Mouse (Mus musculus) left cerebral cortex, adult 6 months (tissue): ENCODE measurements around the gene Olfr560. TPM values are rescaled to one million over a fixed set of nuclear protein-coding genes. Genes with fewer than 3 reads are reported as not detected.

Experiments
- long read RNA-seq, 2 experiments: library from polyadenylated mRNA; unstranded; transcript quantifications; one replicate each; pipeline ENCODE4 v2.0.0; 2019 to 2020
- polyA plus RNA-seq: library from polyadenylated mRNA; unstranded; fragments of <200 nt; fragmentation: Nextera tagmentation; gene quantifications from 2 replicates; pipeline ENCODE4 v1.2.3, GENCODE M21; 2021

Gene Olfr560
- not detected in 2 replicates for polyA plus RNA-seq
- long read RNA-seq, experiment 1 = 0 reads
- long read RNA-seq, experiment 2 = 0 reads

GRCm38 (mm10) chr7:102759266-102759665 is at the start of gene Olfr560, which contains the start of gene Olfr78:
TSS of gene Olfr560 (minus strand) at chr7:102759366.
TSS of gene Olfr78 (minus strand) at chr7:102759471.

GRCm38 (mm10) chr7:102803180-102803579 is 44.0 kb upstream of the Olfr560 start, which contains the start of gene Olfr564:
TSS of gene Olfr564 (plus strand) at chr7:102803480.

GRCm38 (mm10) chr7:102770921-102771320 is 11.8 kb upstream of the Olfr560 start, which contains the start of gene Olfr561:
TSS of gene Olfr561 (plus strand) at chr7:102771221.

GRCm38 (mm10) chr7:102727391-102727790 is 31.8 kb downstream of the Olfr560 start, which contains the start of gene Olfr559:
TSS of gene Olfr559 (minus strand) at chr7:102727491.

GRCm38 (mm10) chr7:102718970-102719369 is 40.2 kb downstream of the Olfr560 start, which contains the start of gene Olfr33:
TSS of gene Olfr33 (minus strand) at chr7:102719070.

GRCm38 (mm10) chr7:102701915-102702314 is 57.3 kb downstream of the Olfr560 start, which contains the start of gene Olfr558:
TSS of gene Olfr558 (plus strand) at chr7:102702215.

Other genes with a start within 250 kb of the Olfr560 start
- not detected in 2 replicates for gene Olfr547, start 224.6 kb downstream of the Olfr560 start, polyA plus RNA-seq
- gene Olfr548-ps1, start 218.5 kb downstream of the Olfr560 start, polyA plus RNA-seq = not detected in 2 replicates
- gene Olfr549, start 209.5 kb downstream of the Olfr560 start, polyA plus RNA-seq = not detected in 2 replicates
- 0.11 and 0.68 TPM in 2 replicates for gene Trim21, start 193.9 kb downstream of the Olfr560 start, polyA plus RNA-seq
- gene Olfr550, start 187.9 kb downstream of the Olfr560 start, polyA plus RNA-seq = 0.20 TPM in 1 of 2 replicates, not detected in the other
- 0.01 TPM in 1 of 2 replicates, not detected in the other for gene Olfr551, start 167.5 kb downstream of the Olfr560 start, polyA plus RNA-seq
- not detected in 2 replicates for gene Olfr552, start 161.6 kb downstream of the Olfr560 start, polyA plus RNA-seq
- not detected in 2 replicates for gene Olfr553, start 141.1 kb downstream of the Olfr560 start, polyA plus RNA-seq
- gene Olfr554, start 120.9 kb downstream of the Olfr560 start, polyA plus RNA-seq = not detected in 2 replicates
- gene Olfr555, start 100.5 kb downstream of the Olfr560 start, polyA plus RNA-seq = not detected in 2 replicates
- not detected in 2 replicates for gene Olfr556, start 94.5 kb downstream of the Olfr560 start, polyA plus RNA-seq
- gene Trim68, start 72.0 kb downstream of the Olfr560 start, polyA plus RNA-seq = 3.1 TPM in 2 replicates
- not detected in 2 replicates for gene Olfr557, start 63.5 kb downstream of the Olfr560 start, polyA plus RNA-seq
- not detected in 2 replicates for gene Olfr558, start 57.2 kb downstream of the Olfr560 start, polyA plus RNA-seq
- gene Olfr33, start 40.3 kb downstream of the Olfr560 start, polyA plus RNA-seq = not detected in 2 replicates
- gene Olfr559, start 31.9 kb downstream of the Olfr560 start, polyA plus RNA-seq = not detected in 2 replicates
- 0.33 and 0.41 TPM in 2 replicates for gene Olfr78, start 105 bp upstream of the Olfr560 start, polyA plus RNA-seq
- not detected in 2 replicates for gene Olfr561, start 11.9 kb upstream of the Olfr560 start, polyA plus RNA-seq
- gene Olfr564, start 44.1 kb upstream of the Olfr560 start, polyA plus RNA-seq = not detected in 2 replicates
- not detected in 2 replicates for gene Olfr566, start 99.4 kb upstream of the Olfr560 start, polyA plus RNA-seq
- not detected in 2 replicates for gene Olfr568, start 117.8 kb upstream of the Olfr560 start, polyA plus RNA-seq
- gene Olfr569, start 131.5 kb upstream of the Olfr560 start, polyA plus RNA-seq = not detected in 2 replicates
- gene Olfr570, start 135.2 kb upstream of the Olfr560 start, polyA plus RNA-seq = not detected in 2 replicates
- gene Olfr571, start 158.2 kb upstream of the Olfr560 start, polyA plus RNA-seq = not detected in 2 replicates
- not detected in 2 replicates for gene Olfr572, start 165.0 kb upstream of the Olfr560 start, polyA plus RNA-seq
- gene Olfr573-ps1, start 183.2 kb upstream of the Olfr560 start, polyA plus RNA-seq = not detected in 2 replicates
- not detected in 2 replicates for gene Olfr574, start 189.1 kb upstream of the Olfr560 start, polyA plus RNA-seq
- gene Olfr575, start 199.4 kb upstream of the Olfr560 start, polyA plus RNA-seq = 0.11 TPM in 1 of 2 replicates, not detected in the other
- gene Olfr576, start 203.3 kb upstream of the Olfr560 start, polyA plus RNA-seq = not detected in 2 replicates
- gene Olfr577, start 216.6 kb upstream of the Olfr560 start, polyA plus RNA-seq = not detected in 2 replicates
- gene Olfr578, start 230.0 kb upstream of the Olfr560 start, polyA plus RNA-seq = not detected in 2 replicates